Mouse (Mus musculus): ENCODE data around the gene Nfkbid.

Nfkbid gene

GRCm38 (mm10) chr7:30421175-30421889 lies at the start of gene Nfkbid:
Gene Nfkbid (plus strand): TSS chr7:30421732.
- peak; percentile 97 for DNase-seq (ENCODE audit: low read depth)

GRCm38 (mm10) chr7:30373501-30373962 lies 48.0 kb upstream of the Nfkbid start:
- DNase-seq (ENCODE audit: low read depth) = peak; percentile 96

GRCm38 (mm10) chr7:30380061-30380460 lies 41.5 kb upstream of the Nfkbid start:
- no peak for DNase-seq (ENCODE audit: low read depth)

GRCm38 (mm10) chr7:30384106-30384505 lies 37.4 kb upstream of the Nfkbid start:
- no peak for DNase-seq (ENCODE audit: low read depth)

GRCm38 (mm10) chr7:30392746-30393520 lies 28.6 kb upstream of the Nfkbid start:
- DNase-seq (ENCODE audit: low read depth) = peak; percentile 69

- DNase-seq (ENCODE audit: low read depth) = peak; percentile 65
Observed at GRCm38 (mm10) chr7:30393631-30394030, 27.9 kb upstream of the Nfkbid start.

GRCm38 (mm10) chr7:30394379-30394778 lies 27.2 kb upstream of the Nfkbid start:
- peak; percentile 94 for DNase-seq (ENCODE audit: low read depth)

- peak; percentile 80 for DNase-seq (ENCODE audit: low read depth)
Observed at GRCm38 (mm10) chr7:30394871-30395270, 26.7 kb upstream of the Nfkbid start.

- no peak for DNase-seq (ENCODE audit: low read depth)
Observed at GRCm38 (mm10) chr7:30399671-30400070, 21.9 kb upstream of the Nfkbid start.

- DNase-seq (ENCODE audit: low read depth) = peak; percentile 62
Observed at GRCm38 (mm10) chr7:30402343-30402742, 19.2 kb upstream of the Nfkbid start.

- DNase-seq (ENCODE audit: low read depth) = no peak
Observed at GRCm38 (mm10) chr7:30408639-30409038, 12.9 kb upstream of the Nfkbid start.

- peak; percentile 48 for DNase-seq (ENCODE audit: low read depth)
Observed at GRCm38 (mm10) chr7:30409789-30410188, 11.7 kb upstream of the Nfkbid start.

- DNase-seq (ENCODE audit: low read depth) = peak; percentile 4
Observed at GRCm38 (mm10) chr7:30411023-30411422, 10.5 kb upstream of the Nfkbid start.

- DNase-seq (ENCODE audit: low read depth) = no peak
Observed at GRCm38 (mm10) chr7:30412735-30413147, 8.8 kb upstream of the Nfkbid start.

- no peak for DNase-seq (ENCODE audit: low read depth)
Observed at GRCm38 (mm10) chr7:30413596-30413995, 7.9 kb upstream of the Nfkbid start, which contains the start of gene Tyrobp. Gene Tyrobp (plus strand): TSS chr7:30413760.

GRCm38 (mm10) chr7:30417856-30418255 lies 3.7 kb upstream of the Nfkbid start:
- DNase-seq (ENCODE audit: low read depth) = peak; percentile 77

GRCm38 (mm10) chr7:30419561-30420499 lies 1.7 kb upstream of the Nfkbid start, which contains the start of gene Hcst:
Gene Hcst (minus strand): TSS chr7:30419854.
- peak; percentile 88 for DNase-seq (ENCODE audit: low read depth)

- DNase-seq (ENCODE audit: low read depth) = no peak
Observed at GRCm38 (mm10) chr7:30420673-30421072, 859 bp upstream of the Nfkbid start.

- peak; percentile 98 for DNase-seq (ENCODE audit: low read depth)
Observed at GRCm38 (mm10) chr7:30421890-30422435, 431 bp downstream of the Nfkbid start.

GRCm38 (mm10) chr7:30422560-30422959 lies 1.0 kb downstream of the Nfkbid start:
- DNase-seq (ENCODE audit: low read depth) = no peak

GRCm38 (mm10) chr7:30423071-30423641 lies 1.6 kb downstream of the Nfkbid start:
- peak; percentile 89 for DNase-seq (ENCODE audit: low read depth)

Measured in induced T-regulatory cell, adult 2 months (primary cell).